Mouse (Mus musculus) neural tube, embryonic 14.5 days (tissue): Measurements from ENCODE around the gene Stpg1. TPM values are rescaled to one million over a fixed set of nuclear protein-coding genes. Genes with fewer than 3 reads are reported as not detected.

Experiments
- ATAC-seq: fragments of 200-750 bp; cut with Nextera tagmentation; 2 replicates; pipeline ENCODE4 v1.8.0; 2017; ENCODE audit warnings: low read depth, mild to moderate bottlenecking, moderate TSS enrichment, moderate library complexity
- H3K27ac ChIP-seq: fragments of 300-500 bp; sonication (generic); 2 replicates; pipeline ENCODE4 v1.5.1; 2014; ENCODE audit warnings: low read depth, mild to moderate bottlenecking, control low read depth, low read length, moderate library complexity, mixed read lengths
- H3K27me3 ChIP-seq: fragments of 300-500 bp; sonication (generic); 2 replicates; pipeline ENCODE4 v1.6.1; 2014; ENCODE audit warnings: low read length; ENCODE audit not compliant: control insufficient read depth, insufficient read depth
- H3K36me3 ChIP-seq: fragments of 300-500 bp; sonication (generic); 2 replicates; pipeline ENCODE4 v1.6.1; 2014; ENCODE audit warnings: low read length, mixed read lengths; ENCODE audit not compliant: control insufficient read depth, insufficient read depth
- H3K4me1 ChIP-seq: fragments of 300-500 bp; sonication (generic); 2 replicates; pipeline ENCODE4 v1.6.1; 2014; ENCODE audit warnings: low read length; ENCODE audit not compliant: control insufficient read depth, insufficient read depth
- H3K4me2 ChIP-seq: fragments of 300-500 bp; sonication (generic); 2 replicates; pipeline ENCODE4 v1.6.1; 2014; ENCODE audit warnings: mild to moderate bottlenecking, low read depth, low read length, control low read depth
- H3K4me3 ChIP-seq: fragments of 300-500 bp; sonication (generic); 2 replicates; pipeline ENCODE4 v1.5.1; 2014; ENCODE audit warnings: low read depth, low read length, control low read depth, mixed read lengths
- H3K9ac ChIP-seq: fragments of 300-500 bp; sonication (generic); replicated peaks from 2 replicates; pipeline ENCODE4 v1.6.1; 2014; ENCODE audit warnings: low read depth, mild to moderate bottlenecking, control low read depth, low read length, mixed read lengths
- H3K9me3 ChIP-seq: fragments of 300-500 bp; sonication (generic); 2 replicates; pipeline ENCODE4 v1.6.1; 2016; ENCODE audit warnings: low read length; ENCODE audit not compliant: control insufficient read depth
- WGBS: fragments of 180-500 bp; shearing (Covaris S2); extraction: QIAGEN DNeasy Blood & Tissue Kit; methylation state at CpG from one replicate; pipeline ENCODE4 v1.1.7; 2014; 5-methylcytosine and 5-hydroxymethylcytosine counted together
- polyA plus RNA-seq: library from polyadenylated mRNA; unstranded; fragments of >200 nt; fragmentation: Nextera tagmentation; extraction: Ambion mirVana; gene quantifications from 2 replicates; pipeline ENCODE4 v1.2.1, GENCODE M21; 2014

Gene Stpg1
- polyA plus RNA-seq, 1 experiment from 2014 or later = 0.46 TPM

DNA sequence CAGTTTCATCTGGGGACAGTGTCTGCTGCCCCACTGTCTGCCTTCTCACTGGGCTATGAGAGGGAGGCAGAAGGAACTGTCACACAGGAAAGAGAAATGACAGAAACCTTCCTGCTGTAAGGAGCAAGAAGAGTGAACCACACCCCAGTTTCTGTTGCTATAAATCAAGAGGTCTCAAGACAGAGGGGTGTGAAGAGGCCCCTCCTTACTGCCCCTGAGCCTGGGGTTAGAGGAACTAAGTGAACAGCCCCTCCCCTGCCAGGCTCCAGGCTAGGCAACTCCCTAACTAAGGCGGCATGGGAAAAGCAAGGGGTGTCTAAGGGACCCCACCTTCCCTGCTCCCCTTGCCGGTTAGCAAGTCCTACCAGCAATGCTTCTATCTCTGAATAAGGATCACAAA is 69.2 kb downstream of the Stpg1 start:
- Histone ChIP-seq H3K36me3 (no peaks in the 10 kb centered on the region), H3K4me2 (no peak overlapping the region), H3K9ac (no peak overlapping the region), H3K27ac (no peak overlapping the region), H3K4me1 (peaks cover 14% of the 10 kb centered on the region), H3K4me3 (no peak overlapping the region), H3K27me3 (no peaks in the 10 kb centered on the region), H3K9me3 (no peaks in the 10 kb centered on the region)
- ATAC-seq = no peak
- WGBS = 47% methylated on average over 2 of the region's 2 CpGs

DNA sequence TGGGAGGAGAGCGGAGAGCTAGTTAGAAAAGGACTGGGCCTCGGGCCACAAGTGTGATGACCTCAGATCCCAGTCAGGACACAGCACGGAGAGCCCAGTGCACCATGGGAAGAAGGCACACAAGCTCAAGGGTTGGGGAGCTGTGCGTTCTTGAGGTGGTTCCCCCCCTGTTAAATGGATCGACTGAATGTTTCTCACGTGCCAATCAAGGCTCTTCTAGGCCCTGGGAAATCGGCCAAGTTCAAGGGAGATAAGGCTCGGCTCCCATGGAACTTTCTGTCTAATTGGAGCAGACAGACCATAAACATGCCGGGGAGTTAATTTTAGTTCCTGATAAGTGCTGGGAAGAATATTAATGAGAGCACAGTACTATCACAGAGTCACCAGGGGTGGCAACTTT is 70.8 kb downstream of the Stpg1 start:
- WGBS = 49% methylated on average over 9 of the region's 9 CpGs
- Histone ChIP-seq H3K9me3 (no peaks in the 10 kb centered on the region), H3K36me3 (no peaks in the 10 kb centered on the region), H3K27ac (no peak overlapping the region), H3K27me3 (0 out of 2 replicates have a peak, but pooled peaks cover 3% of the 10 kb centered on the region), H3K4me2 (no peak overlapping the region), H3K9ac (no peak overlapping the region), H3K4me1 (peaks cover 14% of the 10 kb centered on the region), H3K4me3 (no peak overlapping the region)
- ATAC-seq = no peak

DNA sequence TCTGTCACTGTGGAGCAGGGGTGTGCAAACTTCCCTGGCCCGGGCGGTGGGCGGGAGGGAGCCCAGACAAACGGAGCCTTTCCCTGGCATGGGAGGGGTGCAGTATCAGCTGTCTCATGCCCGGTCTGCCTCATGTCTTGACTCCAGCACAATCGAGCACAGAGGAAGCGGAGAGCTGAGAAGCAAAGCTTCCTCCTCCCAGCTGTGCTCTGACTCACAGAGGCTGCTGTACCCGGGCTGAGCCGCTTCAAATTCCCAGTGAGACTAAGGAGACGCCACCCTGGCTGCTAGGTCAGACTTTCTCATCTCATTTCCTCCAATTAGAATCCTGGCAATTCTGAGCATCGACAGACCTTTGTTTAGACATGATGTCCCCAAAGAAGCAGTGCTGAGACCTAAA is 72.5 kb downstream of the Stpg1 start:
- Histone ChIP-seq H3K27ac (no peak overlapping the region), H3K4me2 (no peak overlapping the region), H3K4me1 (peaks cover 14% of the 10 kb centered on the region), H3K4me3 (no peak overlapping the region), H3K36me3 (no peaks in the 10 kb centered on the region), H3K27me3 (peaks cover 9% of the 10 kb centered on the region), H3K9ac (no peak overlapping the region), H3K9me3 (no peaks in the 10 kb centered on the region)
- WGBS = 40% methylated on average over 11 of the region's 11 CpGs
- ATAC-seq = no peak

DNA sequence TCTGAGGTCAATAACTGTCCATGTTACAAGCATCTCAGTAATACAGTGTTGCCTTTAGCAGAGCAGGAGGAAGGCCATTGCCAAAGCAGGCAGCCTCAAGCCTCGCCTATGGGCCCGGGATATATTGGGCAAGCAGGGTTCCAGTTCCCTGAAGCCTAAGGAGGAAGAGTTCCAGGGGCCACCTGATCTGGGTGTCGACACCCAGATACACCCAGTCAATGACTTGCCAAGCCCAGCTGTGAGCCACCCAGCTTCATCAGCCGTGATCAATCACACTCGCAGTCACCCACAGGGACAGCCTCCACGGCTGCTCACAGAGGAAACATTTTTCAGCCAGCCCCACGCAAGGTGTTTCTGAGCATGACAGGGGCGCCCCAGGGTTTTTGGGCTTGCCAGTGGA is 72.9 kb downstream of the Stpg1 start:
- WGBS = 35% methylated on average over 8 of the region's 8 CpGs

DNA sequence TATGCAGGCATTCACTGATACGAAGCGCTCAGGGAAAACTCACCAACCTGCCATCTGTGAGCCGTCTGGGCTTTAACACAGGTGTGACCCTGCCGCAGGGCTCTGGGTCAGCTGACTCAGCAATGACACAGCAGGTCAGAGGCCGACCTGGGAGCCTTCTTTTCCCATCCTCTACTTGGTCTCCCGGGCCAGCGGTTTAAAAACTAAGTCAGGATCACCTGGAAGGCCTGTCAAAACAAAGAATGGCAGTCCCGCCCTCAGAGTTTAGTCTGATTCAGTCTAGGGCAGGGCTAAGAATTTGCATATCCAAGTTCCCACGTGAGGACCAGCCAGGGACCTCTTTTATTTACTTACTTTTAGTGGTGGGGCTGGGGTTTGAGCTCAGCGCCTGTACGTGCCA is 74.6 kb downstream of the Stpg1 start:
- no peak overlapping the region for H3K4me2 ChIP-seq
- ATAC-seq = no peak
- 8% methylated on average over 11 of the region's 11 CpGs for WGBS

More for the DNA sequence above, 72.9 kb downstream of the Stpg1 start:
- Histone ChIP-seq H3K36me3 (no peaks in the 10 kb centered on the region), H3K9me3 (no peaks in the 10 kb centered on the region), H3K4me3 (no peak overlapping the region), H3K9ac (no peak overlapping the region), H3K4me1 (peaks cover 14% of the 10 kb centered on the region), H3K27ac (no peak overlapping the region), H3K4me2 (no peak overlapping the region), H3K27me3 (peaks cover 14% of the 10 kb centered on the region)
- no peak for ATAC-seq

DNA sequence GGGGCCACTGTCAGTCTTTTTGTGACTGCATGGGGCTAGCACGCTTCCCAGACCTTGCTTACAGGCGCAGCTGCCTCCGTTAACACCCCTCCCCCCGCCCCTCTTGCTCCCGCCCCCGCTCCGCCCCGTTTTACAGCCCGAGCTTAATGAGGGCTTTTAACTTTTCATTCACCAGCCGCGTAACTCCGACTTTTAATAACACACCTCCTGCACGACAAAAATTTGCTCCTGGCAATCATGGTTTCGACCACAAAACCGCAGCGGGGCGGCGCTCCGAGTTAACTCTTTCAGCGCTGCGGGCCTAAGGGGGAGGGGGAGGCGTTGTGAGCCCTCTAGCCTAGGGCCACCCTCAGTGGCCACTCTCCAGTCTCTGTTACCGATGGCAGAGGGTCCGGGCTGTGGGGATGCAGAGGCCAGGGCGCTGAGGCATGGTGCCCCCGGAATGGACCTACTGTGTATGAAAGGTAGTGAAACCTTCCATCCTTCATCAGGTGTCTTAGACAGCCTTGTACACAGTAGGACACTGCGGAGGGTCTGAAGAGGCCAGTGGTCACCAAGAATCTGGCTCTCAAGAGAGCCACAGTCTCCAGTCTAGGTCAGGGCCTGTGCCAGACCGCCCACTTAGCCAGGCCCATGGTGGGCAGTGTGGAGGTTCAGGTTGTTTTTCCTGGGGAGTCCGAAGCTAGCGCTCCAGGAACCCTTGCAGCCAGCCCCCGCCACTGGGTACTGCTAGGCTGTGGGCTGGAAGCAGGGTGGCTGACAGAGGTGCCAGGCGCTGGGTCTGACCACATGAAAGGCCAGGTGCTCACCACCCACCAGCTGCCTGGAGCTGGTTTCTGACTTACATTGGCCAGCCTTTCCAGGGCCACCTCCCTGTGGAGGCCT is 75.8 kb downstream of the Stpg1 start:
- H3K9ac ChIP-seq = no peak overlapping the region
- peaks cover 19% of the 10 kb centered on the region for H3K4me1 ChIP-seq
- no peaks in the 10 kb centered on the region for H3K36me3 ChIP-seq
- ATAC-seq = no peak
- peak overlapping the region; percentile 50 for H3K4me2 ChIP-seq
- 8% methylated on average over 32 of the region's 32 CpGs for WGBS
- H3K9me3 ChIP-seq = no peaks in the 10 kb centered on the region
- no peak overlapping the region for H3K27ac ChIP-seq
- H3K27me3 ChIP-seq = peaks cover 14% of the 10 kb centered on the region
- H3K4me3 ChIP-seq = peak overlapping the region; percentile 24

More for the DNA sequence above, 74.6 kb downstream of the Stpg1 start:
- H3K36me3 ChIP-seq = no peaks in the 10 kb centered on the region
- no peak overlapping the region for H3K27ac ChIP-seq
- H3K9ac ChIP-seq = no peak overlapping the region
- H3K4me3 ChIP-seq = no peak overlapping the region
- H3K9me3 ChIP-seq = no peaks in the 10 kb centered on the region
- H3K27me3 ChIP-seq = peaks cover 14% of the 10 kb centered on the region
- peaks cover 21% of the 10 kb centered on the region for H3K4me1 ChIP-seq

DNA sequence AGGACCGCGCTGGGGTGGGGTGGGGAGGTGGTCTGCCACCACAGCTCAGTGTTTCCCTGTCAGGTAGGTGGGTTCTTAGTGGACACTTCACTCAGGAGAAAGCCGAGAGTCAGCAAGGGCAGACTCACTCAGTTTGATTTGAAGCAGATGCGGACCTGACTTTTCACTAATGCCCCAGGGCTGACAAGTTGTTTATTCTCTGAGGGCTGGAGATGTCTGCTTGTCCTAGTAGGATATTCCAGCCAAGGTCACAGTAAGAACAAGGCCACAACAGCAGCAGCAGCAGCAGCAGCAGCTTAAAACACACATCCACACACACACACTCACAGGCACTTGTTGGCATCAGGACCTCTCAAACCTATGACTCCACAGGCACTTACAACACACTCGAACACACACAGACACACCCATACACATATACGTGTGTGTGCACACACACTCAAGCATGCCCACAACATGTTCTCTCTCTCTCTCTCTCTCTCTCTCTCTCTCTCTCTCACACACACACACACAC is 76.5 kb downstream of the Stpg1 start:
- H3K4me3 ChIP-seq = no peak overlapping the region
- H3K9me3 ChIP-seq = no peaks in the 10 kb centered on the region
- no peak overlapping the region for H3K9ac ChIP-seq
- no peak overlapping the region for H3K4me2 ChIP-seq
- ATAC-seq = no peak
- 57% methylated on average over 6 of the region's 6 CpGs for WGBS
- H3K27ac ChIP-seq = no peak overlapping the region
- no peaks in the 10 kb centered on the region for H3K36me3 ChIP-seq
- H3K27me3 ChIP-seq = peaks cover 14% of the 10 kb centered on the region
- H3K4me1 ChIP-seq = peaks cover 18% of the 10 kb centered on the region; the same call in 1 of the 2 replicates

DNA sequence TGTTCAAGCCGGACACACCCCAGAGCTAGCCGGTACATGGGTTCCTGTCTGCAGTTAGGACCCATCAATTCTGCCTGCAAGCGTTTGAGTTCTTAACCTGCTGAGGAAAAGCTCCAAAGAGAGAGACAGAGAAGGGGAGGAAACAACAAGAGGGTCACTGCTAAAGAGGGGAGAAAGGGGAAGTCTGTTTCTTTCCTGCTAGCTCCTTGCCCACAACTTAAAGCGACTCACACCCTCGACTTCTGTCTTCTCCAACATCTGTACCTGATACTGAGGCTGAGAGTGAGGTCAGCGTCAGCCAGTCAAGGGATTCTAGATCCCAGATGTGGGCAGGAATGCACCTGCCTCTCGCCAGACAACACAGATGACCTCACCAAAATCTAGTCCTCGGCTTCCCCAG is 77.7 kb downstream of the Stpg1 start:
- 29% methylated on average over 8 of the region's 8 CpGs for WGBS
- H3K9ac ChIP-seq = no peak overlapping the region
- H3K27me3 ChIP-seq = peaks cover 14% of the 10 kb centered on the region
- no peak overlapping the region for H3K4me3 ChIP-seq
- no peak overlapping the region for H3K27ac ChIP-seq
- no peaks in the 10 kb centered on the region for H3K9me3 ChIP-seq
- H3K4me2 ChIP-seq = no peak overlapping the region
- no peaks in the 10 kb centered on the region for H3K36me3 ChIP-seq
- peaks cover 16% of the 10 kb centered on the region; the same call in 1 of the 2 replicates for H3K4me1 ChIP-seq
- no peak for ATAC-seq

DNA sequence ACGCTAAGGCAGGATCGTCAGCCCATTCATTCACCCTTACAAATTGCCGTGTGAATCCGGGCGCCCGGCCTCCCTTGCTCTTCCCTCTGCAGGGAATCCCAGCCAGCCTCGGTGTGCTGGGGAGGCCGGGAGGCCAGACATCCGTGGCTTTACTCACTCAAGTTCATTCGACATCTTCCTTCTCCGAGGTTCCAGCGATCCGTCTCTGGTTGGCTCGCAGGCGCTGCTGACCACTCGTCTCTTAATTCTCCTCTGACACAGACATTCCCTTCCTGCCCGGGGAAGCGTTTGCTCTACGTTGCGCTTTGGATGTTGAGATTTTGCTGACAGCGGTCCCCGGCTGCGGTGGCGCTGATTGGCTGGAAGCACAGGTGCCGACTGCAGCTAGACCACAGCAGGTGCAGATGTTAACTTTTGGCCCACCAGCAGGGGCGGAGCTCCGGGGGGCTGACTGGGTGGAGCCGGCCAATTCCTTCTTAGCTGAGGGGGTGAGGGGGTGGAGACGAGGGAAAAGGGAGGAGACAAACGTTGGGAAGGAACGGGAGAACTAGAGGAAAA is 78.7 kb downstream of the Stpg1 start, which contains the start of gene Grhl3:
Grhl3 (minus strand) TSS at position 380 of the 558 bp plus-strand sequence.
- H3K4me3 ChIP-seq = peak within 1 kb of the TSS; percentile 16
- no peak within 1 kb of the TSS for H3K27ac ChIP-seq
- peaks cover 7% of the 10 kb centered on the region; the same call in 1 of the 2 replicates for H3K4me1 ChIP-seq
- peak within 1 kb of the TSS; percentile 42; the same call in 1 of the 2 replicates for H3K9ac ChIP-seq
- H3K36me3 ChIP-seq = no peaks in the 10 kb centered on the region
- no peak for ATAC-seq
- peaks cover 14% of the 10 kb centered on the region for H3K27me3 ChIP-seq
- WGBS = under 1% methylated on average over 31 of the region's 31 CpGs
- H3K9me3 ChIP-seq = no peaks in the 10 kb centered on the region
- peak within 1 kb of the TSS; percentile 56 for H3K4me2 ChIP-seq
